Mouse (Mus musculus) MEL (cell line): ENCODE measurements around the gene Hsd11b2. TPM values are rescaled to one million over a fixed set of nuclear protein-coding genes. Genes with fewer than 3 reads are reported as not detected.

Experiments
- DNase-seq: peaks from one replicate; pipeline ENCODE4 v3.0.0; 2011; ENCODE audit warnings: low read depth, low spot score
- H3K27ac ChIP-seq: 2 replicates; pipeline ENCODE4 v1.5.1; 2012; ENCODE audit warnings: low read depth, mild to moderate bottlenecking, control low read depth, low read length, moderate library complexity; ENCODE audit not compliant: control insufficient read depth
- H3K27me3 ChIP-seq, 2 experiments: fragments of 150-350 bp in 1 of 2; sonication (generic) in 1 of 2; 2 replicates each; pipeline ENCODE4 v1.6.1; 2012; ENCODE audit warnings: low read length in 2 of 2, mild to moderate bottlenecking in 2 of 2, improper control_type of control experiment in 1 of 2, moderate library complexity in 1 of 2; ENCODE audit not compliant: insufficient read depth in 2 of 2, control insufficient read depth in 1 of 2
- H3K36me3 ChIP-seq, 2 experiments: 2 replicates each; pipeline ENCODE4 v1.6.1; 2012 to 2014; ENCODE audit warnings: low read length in 2 of 2, improper control_type of control experiment in 1 of 2, inconsistent platforms in 1 of 2, mild to moderate bottlenecking in 1 of 2; ENCODE audit not compliant: insufficient read depth in 2 of 2, control insufficient read depth in 1 of 2
- H3K4me1 ChIP-seq, 2 experiments: fragments of 150-350 bp in 1 of 2; sonication (generic) in 1 of 2; 2 replicates each; pipeline ENCODE4 v1.6.1; 2012; ENCODE audit warnings: low read length in 2 of 2, improper control_type of control experiment in 1 of 2, mild to moderate bottlenecking in 1 of 2; ENCODE audit not compliant: insufficient read depth in 2 of 2, control insufficient read depth in 1 of 2
- H3K4me3 ChIP-seq, 2 experiments: fragments of 150-350 bp in 1 of 2; sonication (generic) in 1 of 2; 2 replicates each; pipeline ENCODE4 v1.5.1; 2012; ENCODE audit warnings: low read depth in 2 of 2, low read length in 2 of 2, mild to moderate bottlenecking in 2 of 2, moderate library complexity in 2 of 2, control low read depth in 1 of 2, improper control_type of control experiment in 1 of 2; ENCODE audit not compliant: control insufficient read depth in 1 of 2, insufficient read depth in 1 of 2
- H3K79me2 ChIP-seq: 2 replicates; pipeline ENCODE4 v1.6.1; 2012; ENCODE audit warnings: mild to moderate bottlenecking, low read length, moderate library complexity; ENCODE audit not compliant: control insufficient read depth, poor library complexity, insufficient read depth
- H3K9ac ChIP-seq: 2 replicates; pipeline ENCODE4 v1.6.1; 2012; ENCODE audit warnings: low read depth, mild to moderate bottlenecking, control low read depth, low read length, moderate library complexity; ENCODE audit not compliant: control insufficient read depth, poor library complexity, severe bottlenecking
- H3K9me3 ChIP-seq: fragments of 150-350 bp; sonication (generic); replicated peaks from 2 replicates; pipeline ENCODE4 v1.6.1; 2012; ENCODE audit warnings: mild to moderate bottlenecking, low read length, improper control_type of control experiment, moderate library complexity; ENCODE audit not compliant: insufficient read depth
- CHD1 ChIP-seq: IDR thresholded peaks from 2 replicates; pipeline ENCODE4 v1.6.1; 2012; ENCODE audit warnings: low read depth, mild to moderate bottlenecking, inconsistent platforms, low read length, improper control_type of control experiment
- E2F4 ChIP-seq: IDR thresholded peaks from 2 replicates; pipeline ENCODE4 v1.6.1; 2011; ENCODE audit warnings: low read depth, low read length, improper control_type of control experiment, borderline replicate concordance
- ELF1 ChIP-seq: IDR thresholded peaks from 2 replicates; pipeline ENCODE4 v1.6.1; 2014; ENCODE audit warnings: low read depth, mild to moderate bottlenecking, inconsistent platforms, low read length, improper control_type of control experiment, moderate library complexity
- EP300 ChIP-seq, 2 experiments: IDR thresholded peaks; 2 replicates each; pipeline ENCODE4 v1.6.1; 2011; ENCODE audit warnings: improper control_type of control experiment in 2 of 2, low read length in 2 of 2, low read depth in 1 of 2, mild to moderate bottlenecking in 1 of 2
- ETS1 ChIP-seq: IDR thresholded peaks from 2 replicates; pipeline ENCODE4 v1.6.1; 2012; ENCODE audit warnings: low read depth, mild to moderate bottlenecking, inconsistent platforms, low read length, improper control_type of control experiment, moderate library complexity
- GABPA ChIP-seq: IDR thresholded peaks from 2 replicates; pipeline ENCODE4 v1.6.1; 2012; ENCODE audit warnings: low read depth, mild to moderate bottlenecking, inconsistent platforms, low read length, improper control_type of control experiment, moderate library complexity
- GATA1 ChIP-seq: IDR thresholded peaks from 2 replicates; pipeline ENCODE4 v1.6.1; 2011; ENCODE audit warnings: low read depth, low read length, improper control_type of control experiment
- MAFK ChIP-seq: IDR thresholded peaks from 2 replicates; pipeline ENCODE4 v1.6.1; 2011; ENCODE audit warnings: low read depth, mild to moderate bottlenecking, low read length, improper control_type of control experiment, borderline replicate concordance
- MAX ChIP-seq: IDR thresholded peaks from 2 replicates; pipeline ENCODE4 v1.6.1; 2011; ENCODE audit warnings: low read length, improper control_type of control experiment
- MEF2A ChIP-seq: IDR thresholded peaks from 2 replicates; pipeline ENCODE4 v1.6.1; 2014; ENCODE audit warnings: low read depth, mild to moderate bottlenecking, inconsistent platforms, low read length, improper control_type of control experiment; ENCODE audit not compliant: poor library complexity, insufficient replicate concordance, severe bottlenecking; ENCODE audit errors: extremely low read depth
- MXI1 ChIP-seq: IDR thresholded peaks from 2 replicates; pipeline ENCODE4 v1.6.1; 2011; ENCODE audit warnings: mild to moderate bottlenecking, low read depth, low read length, improper control_type of control experiment
- MYB ChIP-seq: IDR thresholded peaks from 2 replicates; pipeline ENCODE4 v1.6.1; 2011; ENCODE audit warnings: mild to moderate bottlenecking, low read depth, low read length, improper control_type of control experiment
- MYC ChIP-seq: IDR thresholded peaks from 2 replicates; pipeline ENCODE4 v1.6.1; 2011; ENCODE audit warnings: low read depth, mild to moderate bottlenecking, low read length, improper control_type of control experiment, moderate library complexity
- NELFE ChIP-seq: IDR thresholded peaks from 2 replicates; pipeline ENCODE4 v1.6.1; 2011; ENCODE audit warnings: low read depth, low read length, improper control_type of control experiment
- POLR2AphosphoS2 ChIP-seq: IDR thresholded peaks from 2 replicates; pipeline ENCODE4 v1.6.1; 2011; ENCODE audit warnings: low read length, improper control_type of control experiment
- POLR2AphosphoS5 ChIP-seq: IDR thresholded peaks from 2 replicates; pipeline ENCODE4 v1.6.1; 2012; ENCODE audit warnings: low read depth, borderline replicate concordance, mild to moderate bottlenecking, inconsistent platforms, low read length, moderate library complexity, mixed read lengths
- RAD21 ChIP-seq: IDR thresholded peaks from 2 replicates; pipeline ENCODE4 v1.6.1; 2011; ENCODE audit warnings: mild to moderate bottlenecking, low read depth, low read length, improper control_type of control experiment
- SMC3 ChIP-seq: IDR thresholded peaks from 2 replicates; pipeline ENCODE4 v1.6.1; 2011; ENCODE audit warnings: low read depth, low read length, improper control_type of control experiment
- UBTF ChIP-seq: IDR thresholded peaks from 2 replicates; pipeline ENCODE4 v1.6.1; 2012; ENCODE audit warnings: low read depth, mild to moderate bottlenecking, inconsistent platforms, low read length, improper control_type of control experiment, moderate library complexity, borderline replicate concordance; ENCODE audit not compliant: insufficient read depth
- ZC3H11A ChIP-seq: IDR thresholded peaks from 2 replicates; pipeline ENCODE4 v1.6.1; 2012; ENCODE audit warnings: low read depth, mild to moderate bottlenecking, inconsistent platforms, low read length, improper control_type of control experiment
- ZKSCAN1 ChIP-seq: IDR thresholded peaks from 2 replicates; pipeline ENCODE4 v1.6.1; 2012; ENCODE audit warnings: low read depth, mild to moderate bottlenecking, inconsistent platforms, low read length, improper control_type of control experiment, moderate library complexity
- ZMIZ1 ChIP-seq: IDR thresholded peaks from 2 replicates; pipeline ENCODE4 v1.6.1; 2012; ENCODE audit warnings: low read depth, mild to moderate bottlenecking, inconsistent platforms, low read length, improper control_type of control experiment, moderate library complexity
- ZNF384 ChIP-seq: IDR thresholded peaks from 2 replicates; pipeline ENCODE4 v1.6.1; 2012; ENCODE audit warnings: low read depth, mild to moderate bottlenecking, inconsistent platforms, low read length, improper control_type of control experiment
- polyA plus RNA-seq, 2 experiments: library from polyadenylated mRNA; stranded (reverse) in 1 of 2; unstranded in 1 of 2; fragments of >175 nt in 1 of 2; fragments of >200 nt in 1 of 2; gene quantifications; 2 replicates each; pipeline versions ENCODE4 v1.2.1 to v1.2.4; 2012; ENCODE audit warnings: low replicate concordance in 2 of 2, low read depth in 1 of 2; ENCODE audit not compliant: insufficient read length in 2 of 2, insufficient read depth in 1 of 2, missing spikeins in 1 of 2
- total RNA-seq: library from RNA; depleted of rRNA; stranded (reverse); fragments of 300-350 nt; gene quantifications from 2 replicates; pipeline ENCODE4 v1.2.3, GENCODE M21; 2012

Gene Hsd11b2
- total and polyA plus RNA-seq, 3 experiments = 0.27 to 2.1 TPM; not detected in 1

DNA sequence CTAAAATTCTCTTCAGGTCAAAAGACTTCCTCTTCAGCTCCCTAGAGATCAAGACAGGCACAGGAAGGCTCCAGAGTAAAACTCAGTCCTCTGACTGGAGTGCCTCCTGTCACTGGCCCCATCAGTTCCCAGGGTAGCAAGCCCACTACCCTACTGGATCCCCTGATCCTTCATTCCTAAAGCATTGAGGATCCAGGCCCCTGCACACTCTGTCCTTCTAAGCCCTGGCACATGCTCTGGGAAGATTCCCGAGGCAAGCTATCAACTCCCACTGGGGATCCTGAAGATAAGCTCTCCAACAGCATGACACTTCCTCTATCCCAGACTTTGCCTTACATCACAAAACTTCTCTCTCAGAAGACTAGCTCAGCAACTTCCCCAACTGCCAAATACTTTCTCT, 25.1 kb downstream of the Hsd11b2 start (continued):
- TF ChIP-seq E2F4 = no peak
- TF ChIP-seq, all 39 proteins: peak for 11

DNA sequence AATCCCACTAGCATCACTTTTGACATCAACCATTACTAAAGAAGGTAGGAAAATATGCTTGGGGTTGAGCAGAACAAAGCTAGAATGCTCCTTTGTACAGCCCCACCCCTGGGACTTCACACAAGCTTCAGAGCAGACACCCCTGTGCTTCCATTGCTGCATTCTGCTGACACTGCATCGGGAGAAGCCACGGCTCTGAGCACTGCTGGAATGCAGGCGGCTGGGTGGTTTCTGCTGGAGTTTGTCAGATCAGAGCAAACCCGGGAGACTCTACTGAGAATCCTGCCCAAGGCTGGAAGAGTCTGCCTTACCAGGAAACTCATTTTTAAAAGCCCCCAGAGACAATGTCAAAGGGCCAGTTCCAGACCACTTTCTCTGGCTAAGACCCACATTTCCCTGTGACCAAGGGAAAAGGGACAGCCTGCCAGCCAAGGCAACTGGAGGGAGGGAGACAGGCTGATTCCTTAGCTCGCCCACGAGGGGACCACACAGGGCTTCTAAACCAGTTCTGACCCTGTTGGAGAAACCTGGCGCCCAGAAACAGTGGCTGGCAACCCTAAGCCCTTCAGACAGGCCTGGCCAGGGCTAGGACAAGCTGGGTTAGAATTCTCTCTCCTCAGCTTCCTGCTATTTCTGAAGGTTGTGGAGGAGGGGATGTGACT, 26.1 kb downstream of the Hsd11b2 start:
- Histone ChIP-seq H3K27ac (peak overlapping the region; percentile 44), H3K79me2 (peaks cover 2% of the 10 kb centered on the region; the same call in 1 of the 2 replicates), H3K9me3 (no peaks in the 10 kb centered on the region), H3K36me3 (peaks cover 0 to 55% of the 10 kb centered on the region in 2 experiments; a peak in 3 of 4 replicates), H3K27me3 (no peaks in the 10 kb centered on the region), H3K4me3 (no peak overlapping the region), H3K4me1 (peaks cover 32 to 50% of the 10 kb centered on the region in 2 experiments)
- DNase-seq = no peak
- TF ChIP-seq SMC3 (no peak), MAX (no peak), ZC3H11A (no peak), ZKSCAN1 (no peak), ZNF384 (no peak), CHD1 (no peak), MXI1 (no peak), E2F4 (no peak)
- TF ChIP-seq, all 39 proteins: peak for 0
- no peak overlapping the region for H3K9ac ChIP-seq

DNA sequence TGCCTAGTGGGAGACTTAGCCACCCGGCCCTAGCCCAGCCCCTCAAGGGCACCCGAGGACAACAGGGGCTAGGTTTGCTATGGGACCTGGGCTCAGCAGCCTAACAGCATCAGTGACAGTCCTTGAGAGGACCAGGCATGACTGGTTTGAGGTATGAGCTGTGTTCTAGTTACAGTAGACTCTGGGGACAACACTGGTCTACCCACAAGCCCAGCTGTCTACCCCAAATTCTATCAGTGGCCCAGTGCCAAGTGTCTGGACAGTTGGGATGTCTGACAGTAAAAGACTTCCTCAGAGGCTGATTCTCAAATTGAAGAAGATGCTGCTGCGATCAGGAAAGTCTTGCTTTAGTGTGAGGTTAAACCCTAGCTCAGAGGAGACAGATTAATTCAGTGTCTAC, 26.7 kb downstream of the Hsd11b2 start:
- Histone ChIP-seq H3K27me3 (no peaks in the 10 kb centered on the region), H3K9ac (no peak overlapping the region), H3K79me2 (peaks cover 3% of the 10 kb centered on the region; the same call in 1 of the 2 replicates), H3K4me3 (no peak overlapping the region), H3K27ac (no peak overlapping the region), H3K4me1 (peaks cover 32 to 50% of the 10 kb centered on the region in 2 experiments), H3K9me3 (no peaks in the 10 kb centered on the region), H3K36me3 (peaks cover 0 to 55% of the 10 kb centered on the region in 2 experiments; a peak in 3 of 4 replicates)
- no peak for TF ChIP-seq EP300 (IDR thresholded peaks at IDR 0.05; ENCODE audit: low read depth in 1 of 2, low read length in 2 of 2)
- no peak for TF ChIP-seq GABPA
- no peak for TF ChIP-seq ZKSCAN1
- no peak for TF ChIP-seq ZNF384
- no peak for TF ChIP-seq SMC3
- TF ChIP-seq ZMIZ1 = no peak
- no peak for TF ChIP-seq ZC3H11A
- no peak for TF ChIP-seq MYB
- TF ChIP-seq POLR2AphosphoS5 = no peak
- TF ChIP-seq MAFK = no peak
- no peak for TF ChIP-seq UBTF
- no peak for TF ChIP-seq NELFE
- no peak for TF ChIP-seq MEF2A
- TF ChIP-seq RAD21 = no peak
- no peak for TF ChIP-seq ETS1
- no peak for TF ChIP-seq MYC
- TF ChIP-seq GATA1 = no peak
- TF ChIP-seq POLR2AphosphoS2 = no peak
- no peak for TF ChIP-seq ELF1
- peak; percentile 35 for DNase-seq
